Mouse (Mus musculus) ES-E14 (cell line): ENCODE measurements around the gene Tmprss12. TPM values are rescaled to one million over a fixed set of nuclear protein-coding genes. Genes with fewer than 3 reads are reported as not detected.
"Not testable (repeated sequence)": the region's sequence is repeated elsewhere in the genome, so short reads cannot be mapped to it uniquely, and the experiment has no call there.

ENCODE experiments used
- DNase-seq: peaks from one replicate; pipeline ENCODE4 v3.0.0-alpha.2; 2013; ENCODE audit warnings: low read depth, low spot score
- H3K27ac ChIP-seq: 2 replicates; pipeline ENCODE4 v1.5.1; 2012; ENCODE audit warnings: low read depth, mild to moderate bottlenecking, low read length, moderate library complexity, mixed read lengths; ENCODE audit not compliant: poor library complexity, insufficient read depth, severe bottlenecking
- H3K36me3 ChIP-seq: 2 replicates; pipeline ENCODE4 v1.6.1; 2012; ENCODE audit warnings: mild to moderate bottlenecking, low read length, moderate library complexity, mixed read lengths; ENCODE audit not compliant: control insufficient read depth, poor library complexity, insufficient read depth, severe bottlenecking
- H3K4me1 ChIP-seq, 2 experiments: fragments of 150-350 bp in 1 of 2; sonication (generic) in 1 of 2; 2 replicates each; pipeline ENCODE4 v1.6.1; 2012; ENCODE audit warnings: low read length in 2 of 2, mild to moderate bottlenecking in 1 of 2, mixed read lengths in 1 of 2; ENCODE audit not compliant: control insufficient read depth in 2 of 2, insufficient read depth in 2 of 2, poor library complexity in 1 of 2
- H3K4me3 ChIP-seq, 2 experiments: fragments of 150-350 bp in 1 of 2; sonication (generic) in 1 of 2; 2 replicates each; pipeline ENCODE4 v1.5.1; 2012; ENCODE audit warnings: low read length in 2 of 2, low read depth in 1 of 2, mild to moderate bottlenecking in 1 of 2, mixed read lengths in 1 of 2; ENCODE audit not compliant: insufficient read depth in 1 of 2, poor library complexity in 1 of 2, severe bottlenecking in 1 of 2
- H3K9ac ChIP-seq: 2 replicates; pipeline ENCODE4 v1.6.1; 2012; ENCODE audit warnings: low read depth, mild to moderate bottlenecking, low read length, mixed read lengths; ENCODE audit not compliant: poor library complexity, insufficient read depth, severe bottlenecking
- H3K9me3 ChIP-seq: fragments of 150-350 bp; sonication (generic); 2 replicates; pipeline ENCODE4 v1.6.1; 2012; ENCODE audit warnings: low read depth, mild to moderate bottlenecking, low read length; ENCODE audit not compliant: control insufficient read depth, insufficient read depth
- CHD2 ChIP-seq: IDR thresholded peaks from 2 replicates; pipeline ENCODE4 v1.6.1; 2014; ENCODE audit warnings: mild to moderate bottlenecking, low read depth, low read length, inconsistent platforms
- HCFC1 ChIP-seq: IDR thresholded peaks from 2 replicates; pipeline ENCODE4 v1.6.1; 2012; ENCODE audit warnings: low read length, inconsistent platforms, borderline replicate concordance; ENCODE audit not compliant: insufficient read depth
- MAFK ChIP-seq: IDR thresholded peaks from 2 replicates; pipeline ENCODE4 v1.6.1; 2014; ENCODE audit warnings: mild to moderate bottlenecking, low read depth, low read length, inconsistent platforms; ENCODE audit not compliant: insufficient read depth
- ZC3H11A ChIP-seq: IDR thresholded peaks from 2 replicates; pipeline ENCODE4 v1.6.1; 2012; ENCODE audit warnings: low read depth, mild to moderate bottlenecking, inconsistent platforms, low read length, borderline replicate concordance
- ZNF384 ChIP-seq: IDR thresholded peaks from 2 replicates; pipeline ENCODE4 v1.6.1; 2012; ENCODE audit warnings: low read depth, low read length, inconsistent platforms
- in situ Hi-C, 2 experiments: fragments of 600-800 bp; cut with MboI; formaldehyde crosslinking; loops; one replicate each; pipeline ENCODE4 v1.15.1; 2025; ENCODE audit warnings: low sequenced_read_pairs in 2 of 2, inconsistent platforms in 1 of 2; ENCODE audit not compliant: unreplicated experiment in 2 of 2
- total RNA-seq: library from RNA; depleted of rRNA; stranded (reverse); fragments of 300-350 nt; gene quantifications from 2 replicates; pipeline ENCODE4 v1.2.3, GENCODE M21; 2012; rRNA removed

Tmprss12 gene
- total RNA-seq, 1 experiment = 1.6 TPM

GRCm38 (mm10) chr15:100334629-100335028 lies 54.0 kb downstream of the Tmprss12 start, which contains the start of gene Mettl7a3:
Gene Mettl7a3 (plus strand): TSS chr15:100334929.
- no peak for DNase-seq
- TF ChIP-seq CHD2 (no peak), ZC3H11A (no peak), ZNF384 (no peak), MAFK (no peak), HCFC1 (no peak)

GRCm38 (mm10) chr15:100337328-100337727 lies 56.7 kb downstream of the Tmprss12 start:
- in situ Hi-C loops, H3K27ac ChIP-seq, DNase-seq, H3K9ac ChIP-seq, H3K4me1 ChIP-seq, H3K36me3 ChIP-seq, H3K9me3 ChIP-seq, H3K4me3 ChIP-seq: not testable (repeated sequence)

More at GRCm38 (mm10) chr15:100334629-100335028, 54.0 kb downstream of the Tmprss12 start, which contains the start of gene Mettl7a3:
- H3K36me3 ChIP-seq = no peaks in the 10 kb centered on the region
- no peaks in the 10 kb centered on the region for H3K4me1 ChIP-seq
- no peaks in the 10 kb centered on the region for H3K9me3 ChIP-seq
- H3K9ac ChIP-seq = no peak within 1 kb of the TSS
- in situ Hi-C loops = no loop called here
- H3K27ac ChIP-seq = no peak within 1 kb of the TSS
- no peak within 1 kb of the TSS for H3K4me3 ChIP-seq

- DNase-seq, H3K27ac ChIP-seq, H3K4me1 ChIP-seq, H3K9ac ChIP-seq, in situ Hi-C loops, H3K9me3 ChIP-seq, H3K4me3 ChIP-seq, H3K36me3 ChIP-seq: not testable (repeated sequence)
- TF ChIP-seq ZC3H11A = peak; percentile 22; the same call in 1 of the 2 replicates
Observed at GRCm38 (mm10) chr15:100337847-100338246, 57.2 kb downstream of the Tmprss12 start.

GRCm38 (mm10) chr15:100341314-100341980 lies 60.8 kb downstream of the Tmprss12 start:
- in situ Hi-C loops, H3K9me3 ChIP-seq, H3K27ac ChIP-seq, DNase-seq, H3K4me3 ChIP-seq, H3K4me1 ChIP-seq, H3K9ac ChIP-seq, H3K36me3 ChIP-seq: not testable (repeated sequence)

Other genes with a start within 250 kb of the Tmprss12 start
- gene Dip2b, start 242.2 kb upstream of the Tmprss12 start, total RNA-seq = 18.6 and 21.1 TPM in 2 replicates
- 26.4 and 47.2 TPM in 2 replicates for gene Atf1, start 53.0 kb upstream of the Tmprss12 start, total RNA-seq
- 11.6 and 21.7 TPM in 2 replicates for gene Mettl7a1, start 23.3 kb downstream of the Tmprss12 start, total RNA-seq
- 0.49 and 1.3 TPM in 2 replicates for gene Mettl7a3, start 54.1 kb downstream of the Tmprss12 start, total RNA-seq
- gene Methig1, start 72.3 kb downstream of the Tmprss12 start, total RNA-seq = 0.37 and 0.54 TPM in 2 replicates
- 1.4 and 5.1 TPM in 2 replicates for gene Mettl7a2, start 72.4 kb downstream of the Tmprss12 start, total RNA-seq
- not detected in 2 replicates for gene Higd1c, start 83.7 kb downstream of the Tmprss12 start, total RNA-seq
- gene Gm5475, start 141.3 kb downstream of the Tmprss12 start, total RNA-seq = 0.11 TPM in 1 of 2 replicates, not detected in the other
- gene Slc11a2, start 144.2 kb downstream of the Tmprss12 start, total RNA-seq = 59.8 and 67.1 TPM in 2 replicates
- gene Letmd1, start 188.2 kb downstream of the Tmprss12 start, total RNA-seq = 7.8 and 11.2 TPM in 2 replicates
- 8.1 and 14.6 TPM in 2 replicates for gene Csrnp2, start 214.7 kb downstream of the Tmprss12 start, total RNA-seq